Mouse (Mus musculus) cerebral cortex, adult 2 months (tissue): ENCODE measurements around the gene Tex35.

Experiments
- WGBS: fragments of 180-500 bp; shearing (Covaris S2); methylation state at CpG from one replicate; pipeline ENCODE4 v1.1.7; 2018; 5-methylcytosine and 5-hydroxymethylcytosine counted together

Tex35 gene

DNA sequence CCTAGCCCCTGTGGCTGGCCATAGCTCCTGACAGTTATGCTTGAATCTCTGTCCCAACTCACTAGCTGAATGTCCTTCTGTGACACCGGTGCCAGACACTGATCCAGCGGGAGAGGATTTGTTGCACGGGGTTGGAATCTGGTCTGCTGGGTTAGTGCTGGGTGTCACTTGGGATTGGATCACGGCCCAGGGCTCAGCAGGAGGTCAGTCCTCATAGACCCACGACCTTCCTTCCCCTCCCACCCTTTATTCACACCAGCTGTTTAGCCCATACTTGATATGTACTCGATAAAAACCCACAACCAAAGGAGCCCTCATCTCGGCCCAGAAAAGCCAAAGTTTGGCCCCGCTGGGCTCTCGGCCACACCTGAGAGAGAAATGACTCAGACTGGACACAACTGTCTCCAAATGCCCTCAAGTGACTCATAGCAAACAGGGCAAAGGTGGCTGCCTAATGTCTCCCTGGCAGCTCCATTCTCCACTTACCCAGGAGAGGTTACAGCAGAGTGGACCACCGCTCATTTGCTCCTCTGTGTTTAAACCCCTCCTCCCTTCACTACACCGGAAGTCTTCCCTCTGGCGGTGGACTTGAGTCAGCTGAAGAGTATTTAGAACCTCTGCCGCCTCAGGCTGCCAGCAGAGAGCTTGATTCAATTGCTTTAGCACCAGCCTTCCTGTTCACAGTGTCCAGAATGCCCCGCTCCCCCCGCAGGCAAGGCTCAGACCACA is 27.2 kb downstream of the Tex35 start:
- 51% methylated on average over 15 of the region's 15 CpGs for WGBS

DNA sequence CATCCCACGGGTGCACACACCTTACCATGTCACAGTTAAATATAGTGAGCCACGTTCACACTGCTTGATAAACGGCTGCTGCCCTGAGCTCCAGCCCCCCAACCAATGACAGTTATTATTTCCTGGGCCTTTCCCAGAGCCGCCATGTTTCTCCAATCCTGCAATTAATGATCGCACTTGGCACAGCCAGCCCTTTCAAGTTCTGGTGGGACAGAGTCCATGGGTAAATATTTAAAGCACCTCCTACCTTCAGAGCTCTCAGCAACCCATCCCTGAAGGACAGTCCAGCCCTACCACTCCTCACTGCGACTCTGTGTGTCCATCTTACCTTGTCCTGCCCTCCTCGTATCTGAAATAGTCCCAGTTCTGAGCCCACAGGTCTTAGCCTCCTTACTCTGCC is 28.4 kb downstream of the Tex35 start:
- WGBS: 86% methylated on average over 7 of the region's 7 CpGs

DNA sequence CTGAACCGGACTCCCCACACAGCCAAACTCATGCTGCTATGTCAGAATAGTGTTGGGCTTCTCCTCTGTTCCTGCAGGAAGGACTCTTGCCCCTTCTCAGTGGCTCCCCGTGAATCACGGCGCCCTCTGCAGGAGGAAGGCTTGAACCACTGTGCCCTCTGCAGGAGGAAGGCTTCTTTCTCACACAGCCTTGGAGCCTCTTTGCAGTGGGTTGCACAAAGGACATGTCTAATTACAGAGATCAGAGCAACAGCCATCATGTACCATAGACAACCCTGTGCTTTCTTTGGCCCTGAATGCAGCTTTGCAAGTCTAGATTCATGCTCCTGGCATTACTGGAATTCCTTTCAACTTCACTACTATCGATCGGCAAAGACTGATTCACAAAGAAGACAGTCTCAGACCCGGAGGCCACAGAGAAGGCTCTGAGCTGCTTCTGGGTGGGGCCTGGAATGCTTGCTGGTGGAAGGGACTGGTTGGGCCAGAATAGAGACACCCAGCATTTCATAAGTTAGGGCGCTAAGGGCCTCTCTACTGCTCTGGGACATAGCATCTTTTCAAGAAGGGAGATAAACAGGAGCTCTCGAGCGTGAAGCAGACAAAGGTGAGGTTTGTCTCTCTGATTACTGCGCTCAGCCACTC is 29.0 kb downstream of the Tex35 start:
- 47% methylated on average over 11 of the region's 11 CpGs for WGBS

DNA sequence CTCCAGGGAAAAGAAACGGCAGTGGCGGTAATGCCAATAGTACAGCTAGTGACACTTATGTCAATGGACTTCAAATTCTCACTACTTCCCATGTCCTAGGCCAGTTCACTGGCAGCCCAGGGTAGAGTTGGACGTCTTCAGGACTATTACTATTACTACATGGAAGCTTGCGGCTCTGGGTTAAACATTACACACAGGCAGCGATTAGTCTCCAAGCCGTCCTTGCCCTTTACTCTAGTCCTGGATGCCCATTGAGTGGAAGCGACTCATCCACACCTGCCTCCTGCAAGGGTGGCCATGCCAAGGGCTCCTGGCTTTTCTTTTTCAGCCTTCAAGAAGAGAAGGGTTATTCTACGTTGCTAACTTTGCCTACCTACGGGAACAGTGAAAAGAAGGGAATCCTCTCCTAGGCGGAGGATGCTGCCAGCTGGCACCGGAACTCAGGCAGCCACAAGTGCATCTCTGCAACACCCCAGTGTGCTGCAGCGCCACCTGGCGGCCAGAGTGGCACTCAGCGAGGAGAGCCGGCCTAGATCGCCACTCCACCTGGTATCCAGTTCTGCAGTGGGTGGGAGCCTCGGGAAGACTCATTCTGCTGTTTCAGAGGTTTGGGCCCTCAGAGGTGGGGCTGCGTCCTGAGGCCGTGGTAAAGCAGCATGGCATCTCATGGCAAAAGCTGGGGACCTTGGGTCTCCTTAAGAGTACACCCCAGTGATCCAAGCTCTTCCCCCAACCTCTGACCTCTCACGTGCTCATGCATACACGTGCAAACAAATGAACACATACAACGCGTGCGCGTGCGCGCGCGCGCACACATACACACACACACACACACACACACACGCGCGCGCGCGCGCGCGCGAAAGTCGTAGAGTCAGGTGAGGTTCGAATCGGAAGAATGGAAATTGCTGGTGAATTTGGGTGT is 31.4 kb downstream of the Tex35 start:
- 59% methylated on average over 43 of the region's 43 CpGs for WGBS

DNA sequence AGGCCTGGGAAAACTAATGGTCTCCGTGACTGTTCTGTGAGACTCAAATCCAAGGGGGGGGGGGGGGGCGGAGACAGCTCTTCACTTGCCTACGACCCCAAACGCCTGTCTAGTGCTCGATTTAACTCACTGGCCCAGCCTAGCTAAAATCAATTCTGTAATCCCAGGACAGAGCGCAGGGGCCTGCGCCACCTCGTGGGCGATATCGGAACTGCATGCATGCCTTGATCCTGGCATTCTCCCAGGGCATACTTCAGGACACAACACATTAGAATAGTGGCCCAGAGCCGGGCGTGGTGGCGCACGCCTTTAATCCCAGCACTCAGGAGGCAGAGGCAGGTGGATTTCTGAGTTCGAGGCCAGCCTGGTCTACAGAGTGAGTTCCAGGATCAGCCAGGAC is 32.2 kb downstream of the Tex35 start:
- WGBS: 1% methylated on average over 15 of the region's 15 CpGs

DNA sequence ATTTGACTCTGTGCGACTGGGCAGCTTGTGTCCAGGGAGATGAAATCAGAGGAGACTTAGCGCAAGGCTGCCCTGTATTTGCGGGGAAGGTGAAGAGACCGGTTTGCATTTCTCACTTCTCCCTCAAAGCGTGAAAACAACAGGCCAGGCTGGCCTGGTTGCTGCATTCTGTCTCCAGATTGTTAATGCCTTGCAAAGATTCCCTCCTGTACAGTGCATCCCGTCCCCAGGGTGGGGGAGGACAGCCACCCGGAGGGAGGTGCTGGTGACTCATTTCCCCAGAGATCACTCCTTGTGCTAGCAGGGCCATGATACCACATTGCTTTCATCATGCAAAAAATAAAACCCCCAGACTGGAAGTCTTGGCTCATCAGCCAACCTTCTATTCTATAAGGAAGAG is 33.5 kb downstream of the Tex35 start:
- WGBS: 57% methylated on average over 7 of the region's 7 CpGs

DNA sequence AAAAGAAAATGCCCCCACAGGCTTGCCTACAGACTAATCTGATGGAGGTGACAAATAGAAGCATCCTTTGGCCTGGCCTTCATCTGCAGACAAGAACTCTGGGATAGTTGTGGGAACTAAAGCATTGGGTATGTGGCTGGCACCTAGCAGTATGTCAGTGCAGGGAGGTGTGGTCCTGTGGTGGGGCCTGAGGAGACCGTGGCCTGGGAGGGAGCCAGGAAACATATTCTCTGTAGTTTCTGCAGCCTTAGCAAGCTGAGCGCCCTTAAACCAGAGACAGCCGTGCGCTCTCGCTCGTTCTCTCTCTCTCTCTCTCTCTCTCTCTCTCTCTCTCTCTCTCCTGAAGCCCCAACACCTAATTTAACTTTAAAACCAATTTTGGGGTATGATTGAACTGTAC is 34.1 kb downstream of the Tex35 start:
- whole genome bisulfite sequencing: 90% methylated on average over 6 of the region's 6 CpGs

DNA sequence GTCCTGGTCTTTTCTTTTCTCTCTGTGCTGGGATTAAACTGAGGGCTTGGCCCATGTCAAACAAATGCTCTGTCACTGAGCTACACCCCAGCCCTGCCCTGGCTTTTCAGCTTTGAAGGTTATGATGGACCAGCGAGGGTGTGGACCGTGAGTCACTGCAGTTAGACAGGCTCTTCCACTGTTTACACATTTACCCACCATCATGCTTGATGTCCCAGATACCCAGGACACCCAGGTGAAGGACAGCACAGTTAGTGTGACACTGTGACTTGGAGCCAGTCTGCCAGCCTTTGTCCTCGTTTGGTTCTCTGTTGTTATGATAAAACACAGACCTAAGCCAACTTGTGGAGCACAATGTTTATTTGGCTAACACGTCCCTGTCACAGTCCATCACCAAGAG is 34.9 kb downstream of the Tex35 start:
- 80% methylated on average over 4 of the region's 4 CpGs for WGBS

DNA sequence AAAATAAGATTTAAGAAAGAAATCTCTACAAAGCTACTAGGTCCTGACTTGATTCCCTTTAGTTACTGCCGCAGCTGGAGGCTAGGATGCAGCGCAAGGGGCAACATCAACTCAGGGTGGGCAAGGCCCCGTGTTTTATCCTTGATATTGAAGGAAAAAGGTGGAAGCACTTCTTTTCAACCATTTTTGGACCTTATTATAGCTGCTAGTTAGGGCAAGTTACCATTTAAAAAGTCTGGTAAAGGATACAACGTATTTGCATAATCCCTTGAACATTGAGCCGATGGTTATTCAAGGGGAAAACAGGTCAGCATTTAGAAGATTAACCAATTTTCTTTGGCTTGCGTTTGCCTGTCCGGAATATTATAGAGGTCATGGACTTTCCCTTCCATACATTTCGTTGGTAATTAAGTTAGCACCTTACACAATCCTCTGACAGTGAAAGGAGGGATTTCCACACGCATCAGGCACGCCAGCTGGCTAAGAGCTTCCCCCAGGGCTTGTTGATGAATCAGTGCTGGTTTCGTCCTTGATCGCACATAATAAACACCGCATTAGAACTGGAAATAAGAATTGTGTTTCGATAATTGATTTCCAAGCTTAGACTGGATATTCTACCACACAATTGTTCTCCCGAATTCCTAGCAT is 39.2 kb downstream of the Tex35 start:
- 78% methylated on average over 15 of the region's 15 CpGs for WGBS

DNA sequence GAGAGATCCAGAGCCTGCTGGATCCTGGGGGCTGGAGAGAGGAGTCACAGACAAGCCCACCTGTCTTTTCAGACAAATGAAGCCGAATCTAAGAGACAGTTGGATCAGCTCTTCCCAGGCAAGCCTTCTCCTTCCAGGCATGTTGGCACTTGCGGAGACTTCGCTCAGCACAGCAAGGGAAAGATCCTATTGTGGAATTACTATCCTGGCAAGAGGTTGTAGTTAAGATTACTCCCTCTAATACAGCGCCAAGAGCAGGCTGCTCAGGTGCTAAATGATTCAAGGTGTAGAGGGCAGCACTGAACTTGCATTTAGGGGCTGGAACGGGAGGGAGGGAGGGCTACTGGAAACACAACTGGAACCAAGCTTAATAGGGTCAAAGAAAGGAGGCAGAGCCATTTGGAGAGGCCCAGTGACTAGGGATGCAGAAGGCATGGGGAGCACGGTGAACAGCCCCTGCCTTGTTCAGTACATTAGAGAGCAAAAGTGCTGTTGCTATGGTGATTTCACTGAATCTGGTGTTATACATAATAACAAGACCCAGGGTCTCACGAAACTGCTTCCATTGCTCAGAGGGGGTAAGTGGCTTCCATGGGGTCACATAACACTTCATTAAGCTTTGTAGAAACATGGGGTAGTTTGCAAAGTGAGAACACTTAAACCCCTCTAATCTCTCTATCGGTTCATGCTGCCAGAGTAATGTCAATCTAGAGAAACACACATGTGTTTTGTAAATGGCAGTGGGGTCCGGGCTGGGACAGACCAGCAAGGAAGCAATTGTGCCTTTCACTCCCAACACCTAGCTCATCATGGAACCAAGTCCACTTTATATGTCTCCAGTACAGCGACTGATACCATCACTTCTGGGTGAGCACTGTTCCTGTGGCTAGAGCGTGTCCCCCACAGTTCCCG is 42.4 kb downstream of the Tex35 start:
- WGBS: 74% methylated on average over 12 of the region's 12 CpGs

DNA sequence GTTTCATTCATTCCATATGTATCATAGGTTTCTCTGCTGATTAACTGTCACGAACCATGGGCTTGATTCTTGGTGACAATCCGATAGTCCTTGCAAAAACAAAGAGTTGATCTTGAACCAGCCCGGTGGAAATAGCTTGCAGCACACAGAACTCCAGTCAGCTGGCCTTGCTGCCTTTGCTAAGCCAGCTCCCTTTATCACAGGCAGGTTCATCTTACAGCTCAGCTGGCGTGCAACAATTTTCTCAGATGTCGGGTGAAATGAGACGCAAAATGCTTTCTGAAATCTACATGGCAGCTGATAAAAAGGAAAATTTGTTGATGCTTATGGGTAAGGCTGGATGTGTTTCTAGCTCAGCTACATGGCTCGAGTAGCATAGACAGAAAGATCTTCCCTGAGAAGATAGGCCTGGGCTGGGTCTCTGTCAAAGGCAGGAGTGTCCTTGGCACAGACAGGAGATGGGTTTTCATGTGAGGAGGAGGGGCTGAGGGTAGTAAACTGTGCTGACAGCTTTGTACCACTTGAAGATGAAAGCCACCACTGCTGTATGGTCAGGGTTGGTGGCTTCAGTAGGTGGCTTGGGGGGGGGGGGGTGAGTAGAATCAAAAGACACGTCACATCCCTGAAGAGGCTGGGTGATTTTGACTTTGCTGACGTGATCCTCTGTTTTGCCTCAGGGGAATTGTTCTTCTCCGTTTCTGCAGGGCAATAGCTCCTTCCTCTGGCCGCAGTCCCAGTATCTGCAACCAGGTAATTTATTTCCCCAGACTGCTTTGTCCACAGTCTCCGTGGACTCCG is 45.0 kb downstream of the Tex35 start:
- WGBS: 76% methylated on average over 13 of the region's 13 CpGs

DNA sequence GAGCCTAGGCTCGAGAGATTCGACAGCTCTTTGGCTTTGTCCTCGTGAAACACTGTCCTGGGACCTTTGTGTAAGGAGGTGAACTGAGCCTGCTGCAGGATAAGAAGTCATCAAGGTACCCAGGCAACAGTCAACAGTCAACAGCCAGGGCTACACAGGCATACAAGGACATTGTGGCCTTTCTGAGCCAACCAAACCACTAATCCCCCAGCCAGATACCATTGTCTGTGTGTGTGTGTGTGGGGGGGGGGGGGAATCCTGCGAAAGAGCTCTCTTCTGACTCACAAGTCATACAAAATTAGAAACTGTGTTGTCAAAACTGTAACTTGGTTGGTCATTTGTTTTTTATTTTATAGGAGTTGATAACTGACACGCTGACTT is 46.0 kb downstream of the Tex35 start:
- WGBS: 84% methylated on average over 5 of the region's 5 CpGs

DNA sequence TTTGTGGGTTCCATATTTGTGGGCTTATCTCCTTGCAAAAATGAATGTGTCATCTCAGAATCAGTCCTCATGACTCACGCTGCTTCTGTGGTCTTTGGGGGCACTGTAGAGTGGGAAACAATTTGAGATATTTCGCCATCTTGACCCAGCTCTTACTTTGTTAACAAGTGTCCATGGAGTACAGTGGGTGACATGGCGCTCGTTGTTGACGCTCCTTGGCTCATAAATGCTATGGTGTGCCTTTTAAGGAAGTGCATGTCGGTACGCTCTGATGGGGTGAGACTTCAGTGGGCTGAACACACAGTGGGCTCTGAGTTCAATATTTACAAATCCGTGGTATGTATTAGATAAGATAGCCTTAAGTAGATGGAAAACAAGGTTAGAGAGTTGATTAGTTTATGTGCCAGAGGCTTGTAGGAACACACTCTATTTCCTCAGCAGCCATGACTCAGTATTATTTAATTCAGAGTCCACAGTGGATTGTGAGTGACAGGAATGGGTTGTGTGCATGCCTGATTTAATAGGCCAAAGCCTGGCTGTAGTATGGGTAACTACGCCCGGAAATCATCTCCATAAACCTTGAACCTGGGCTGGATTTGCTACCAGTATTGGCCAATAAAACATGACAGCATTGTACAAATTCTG is 46.6 kb downstream of the Tex35 start:
- WGBS: 98% methylated on average over 10 of the region's 10 CpGs

DNA sequence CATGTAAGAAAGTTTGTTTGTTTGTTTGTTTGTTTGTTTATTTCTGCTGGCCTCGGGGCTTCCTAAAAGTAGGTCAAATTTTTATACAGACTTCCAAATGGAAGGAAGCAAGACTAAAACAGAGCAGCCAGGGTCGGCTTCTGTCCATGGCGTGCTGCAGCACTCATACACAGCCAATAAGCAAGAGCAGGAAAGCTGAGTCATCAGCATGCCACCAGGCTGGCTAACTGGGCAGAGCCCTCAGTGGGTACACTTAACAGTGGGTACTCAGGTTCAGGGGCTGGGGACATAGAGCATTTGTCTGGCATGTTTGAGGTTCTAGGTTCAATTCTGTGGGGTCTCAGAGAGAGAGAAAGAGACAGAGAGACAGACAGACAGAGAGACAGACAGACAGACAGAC is 47.3 kb downstream of the Tex35 start:
- WGBS: 53% methylated on average over 3 of the region's 3 CpGs

DNA sequence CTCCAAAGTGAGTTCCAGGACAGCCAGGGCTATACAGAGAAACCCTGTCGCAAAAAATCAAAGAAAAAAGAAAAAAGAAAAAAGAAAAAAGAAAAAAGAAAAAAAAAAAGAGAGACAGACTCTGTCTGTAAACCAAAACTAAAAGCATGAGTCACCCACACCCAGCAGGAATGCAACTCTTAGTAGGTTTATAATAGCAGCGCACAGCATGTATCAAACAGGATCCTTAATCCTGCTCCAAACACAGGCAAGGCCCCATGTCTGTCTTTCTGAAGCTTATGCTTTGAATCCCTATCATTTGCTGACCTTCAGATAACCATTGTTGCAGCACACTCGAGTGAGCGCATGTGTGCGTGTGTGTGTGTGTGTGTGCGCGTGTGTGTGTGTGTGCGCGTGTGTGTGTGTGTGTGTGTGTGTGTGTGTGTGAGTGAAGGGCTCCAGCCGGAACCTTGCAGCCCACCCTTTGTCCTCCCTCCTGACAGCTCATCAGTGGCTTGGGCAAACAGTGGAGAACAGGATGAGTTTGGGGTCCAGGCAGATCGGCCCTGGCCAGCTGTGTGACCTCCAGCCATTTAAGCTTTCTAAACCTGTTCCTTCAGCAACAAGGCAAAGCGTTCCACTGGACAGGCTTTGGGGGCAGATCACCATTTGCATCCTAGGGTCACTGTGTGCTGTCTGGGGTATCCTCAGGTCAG is 47.9 kb downstream of the Tex35 start:
- WGBS: 79% methylated on average over 12 of the region's 12 CpGs

DNA sequence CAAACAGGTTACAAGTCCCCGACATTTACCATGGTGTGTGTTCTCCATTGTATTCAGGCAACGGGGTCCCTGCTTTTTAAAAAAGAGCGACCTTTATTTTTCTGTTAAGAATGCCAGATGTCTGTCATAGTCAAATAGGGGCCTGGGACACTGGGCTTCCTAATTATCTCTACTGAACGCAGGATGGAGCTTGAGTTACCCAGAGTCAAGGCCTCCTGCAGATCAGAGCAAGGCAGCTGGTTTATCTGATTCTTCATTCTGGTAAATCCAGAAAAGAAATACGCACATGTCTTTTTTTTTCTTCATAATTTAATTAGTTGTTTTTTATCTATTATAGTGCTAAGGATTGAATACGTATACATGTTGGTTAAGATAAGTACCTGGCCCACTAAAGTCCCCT is 52.6 kb downstream of the Tex35 start:
- 77% methylated on average over 6 of the region's 6 CpGs for whole genome bisulfite sequencing

DNA sequence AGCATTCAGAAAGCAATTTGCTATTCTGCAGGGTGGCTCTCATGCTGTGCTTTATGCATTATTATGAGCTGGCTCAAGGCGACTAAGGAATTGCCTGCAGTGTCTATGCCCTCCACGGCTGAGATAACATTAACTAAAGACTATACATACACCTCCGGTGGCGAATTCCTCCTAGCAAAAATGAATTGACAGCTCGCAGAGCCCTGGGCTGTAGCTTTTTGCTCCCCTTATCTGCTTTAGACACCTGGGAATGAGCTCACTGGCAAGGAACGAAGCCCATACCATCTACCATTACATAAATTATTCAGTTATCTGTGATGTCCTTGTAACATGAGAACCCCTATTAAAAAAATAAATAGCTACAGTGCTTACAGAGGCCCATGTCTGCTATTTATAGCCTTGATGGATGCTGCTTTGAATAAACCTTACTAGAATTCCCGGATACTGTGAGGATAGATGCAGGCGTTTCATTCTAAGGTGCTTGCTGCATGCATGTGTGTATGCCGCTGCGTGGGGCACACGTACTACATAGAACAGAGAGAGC is 53.1 kb downstream of the Tex35 start:
- WGBS: 46% methylated on average over 11 of the region's 11 CpGs

DNA sequence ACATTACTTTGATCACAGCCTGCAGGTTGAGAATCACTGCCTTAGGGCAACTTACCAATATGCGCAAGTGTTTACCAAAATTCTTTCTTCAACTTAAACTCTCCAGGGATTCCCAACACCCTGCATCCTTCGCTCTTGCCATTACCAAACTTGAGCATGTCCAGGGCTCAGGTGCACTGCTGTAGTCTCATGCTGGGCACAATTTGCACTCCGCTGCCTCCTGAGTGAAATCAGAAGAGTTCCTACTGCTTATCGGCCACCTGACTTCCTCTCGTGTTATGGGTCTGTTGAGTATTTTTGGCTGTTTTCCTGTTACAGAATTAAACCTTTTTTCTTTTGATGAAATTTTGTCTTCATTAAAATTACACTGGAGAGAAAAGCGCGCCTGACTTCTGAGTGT is 53.8 kb downstream of the Tex35 start:
- 75% methylated on average over 7 of the region's 7 CpGs for WGBS

DNA sequence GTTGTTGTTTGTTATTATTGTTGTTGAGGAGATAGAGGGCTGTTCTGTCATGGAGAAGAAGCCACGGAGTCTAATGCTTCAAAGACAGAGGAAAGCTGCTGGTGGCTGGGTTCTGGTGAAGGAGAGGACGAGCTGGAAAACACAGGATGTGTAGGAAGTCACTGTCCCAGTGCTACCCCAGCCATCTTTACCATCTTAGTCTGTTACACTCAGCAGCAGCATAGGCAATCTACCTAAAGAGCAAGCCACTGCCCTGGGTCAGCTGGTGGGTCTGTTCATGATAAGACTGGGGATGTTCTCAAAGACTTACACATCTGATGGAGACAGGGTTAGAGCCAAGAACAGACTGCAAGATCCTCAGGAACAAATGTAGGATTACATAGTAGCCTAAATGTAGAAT is 58.6 kb downstream of the Tex35 start:
- WGBS: 92% methylated on average over 2 of the region's 2 CpGs
